Mouse (Mus musculus): Measurements from ENCODE around the gene Ankzf1. TPM values are rescaled to one million over a fixed set of nuclear protein-coding genes. Genes with fewer than 3 reads are reported as not detected.

The Ankzf1 gene
- 8.6 TPM for polyA plus RNA-seq (2014; fragmentation: Illumina TruSeq; extraction: RNeasy Lipid Tissue Mini Kit (QIAGEN cat#74804))

DNA sequence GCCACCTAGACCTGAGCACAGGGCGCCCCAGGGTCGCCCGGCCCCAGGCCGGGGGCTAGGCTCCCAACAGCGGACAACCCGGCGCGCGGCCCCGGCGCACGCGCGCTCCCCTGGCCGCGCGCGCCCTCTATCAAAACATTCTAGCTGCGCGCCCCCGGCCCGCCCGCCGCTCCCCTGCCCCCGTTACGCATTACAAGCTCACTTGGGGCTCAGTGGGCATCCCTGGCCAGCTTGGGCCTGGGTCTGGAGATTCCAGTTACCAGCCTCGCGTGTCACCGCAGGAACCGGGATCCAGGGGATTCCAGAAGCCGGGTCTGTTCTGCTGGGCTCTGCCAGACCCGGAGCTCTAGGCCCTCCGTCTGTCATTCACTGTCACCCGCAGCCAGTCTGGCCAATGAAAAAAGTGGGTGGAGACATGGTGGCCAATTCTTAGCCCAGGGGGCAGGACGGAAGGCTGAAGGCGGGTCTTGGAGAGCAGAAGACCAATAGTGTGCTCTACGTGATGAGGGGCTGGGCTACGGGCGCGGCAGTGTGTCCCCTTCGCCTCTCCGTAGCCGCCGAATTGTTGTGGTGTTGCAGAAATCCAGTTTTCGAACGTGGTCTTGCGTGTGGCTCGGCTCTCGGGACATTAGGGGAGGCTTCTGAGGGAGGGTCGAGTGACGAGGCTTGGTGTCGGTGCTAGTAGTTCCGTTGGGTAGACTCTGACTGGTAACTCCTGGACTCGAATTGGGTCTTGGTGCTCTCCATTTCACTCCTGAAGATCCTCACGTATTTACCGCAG is at the start of gene Ankzf1, which contains the start of gene Atg9a:
TSS of gene Ankzf1 (plus strand) at position 530 of the 781 bp plus-strand sequence.
TSS of gene Atg9a (minus strand) at position 575 of the 781 bp plus-strand sequence.

GRCm38 (mm10) chr1:75142301-75143261 is 49.4 kb upstream of the Ankzf1 start, which contains the start of the genes Cnppd1 and Retreg2:
Gene Cnppd1, minus strand, starts transcription at chr1:75142711.
Gene Retreg2, plus strand, starts transcription at chr1:75142778.

DNA sequence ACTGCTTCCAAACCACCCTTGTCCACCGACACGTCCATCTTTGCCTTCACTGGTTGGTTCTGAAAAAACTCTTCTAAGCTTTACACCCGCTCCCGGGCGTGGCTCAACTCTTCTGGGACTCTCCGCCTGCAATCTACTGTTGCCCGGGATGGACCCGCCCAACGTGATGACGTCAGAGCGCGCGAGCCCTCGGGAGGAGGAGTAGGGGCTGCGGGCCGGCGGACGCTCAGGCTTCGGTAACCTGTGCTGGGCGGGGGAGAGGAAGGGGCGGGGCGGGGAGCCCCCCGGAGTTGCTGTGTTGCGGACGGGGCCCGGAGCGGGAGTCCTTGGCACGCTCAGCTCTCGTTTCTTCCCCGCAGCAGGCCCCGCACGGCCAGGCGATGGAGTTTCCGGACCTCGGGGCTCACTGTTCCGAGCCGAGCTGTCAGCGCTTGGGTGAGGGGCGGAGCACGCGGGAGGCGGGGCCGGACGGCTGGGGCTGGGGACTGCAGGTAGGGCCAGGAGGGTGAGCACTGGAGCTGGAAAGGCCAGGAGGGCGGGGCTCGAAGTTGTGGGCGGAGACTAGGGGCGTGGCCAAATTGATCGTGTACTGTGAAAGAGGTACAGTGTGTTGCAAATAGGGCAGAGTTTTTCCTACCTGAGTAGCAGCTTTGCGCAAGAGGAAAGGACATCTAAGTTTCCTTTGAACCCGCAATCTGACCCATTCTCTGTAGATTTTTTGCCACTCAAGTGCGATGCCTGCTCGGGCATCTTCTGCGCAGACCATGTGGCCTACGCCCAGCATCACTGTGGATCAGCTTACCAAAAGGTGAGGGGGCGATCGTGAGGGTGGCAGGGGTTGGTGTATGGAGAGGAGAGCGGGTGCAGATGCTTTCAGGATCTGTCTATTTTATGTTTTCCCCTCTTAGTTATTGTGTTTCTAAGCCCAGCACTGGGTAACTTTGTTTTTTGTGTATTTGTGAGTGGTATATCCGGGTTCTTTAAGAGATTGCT is 23.2 kb upstream of the Ankzf1 start, which contains the start of gene Zfand2b:
TSS of gene Zfand2b (plus strand) at position 175 of the 993 bp plus-strand sequence.

GRCm38 (mm10) chr1:75180105-75180590 is 11.8 kb upstream of the Ankzf1 start, which contains the start of gene Abcb6:
Gene Abcb6, minus strand, starts transcription at chr1:75180392.

DNA sequence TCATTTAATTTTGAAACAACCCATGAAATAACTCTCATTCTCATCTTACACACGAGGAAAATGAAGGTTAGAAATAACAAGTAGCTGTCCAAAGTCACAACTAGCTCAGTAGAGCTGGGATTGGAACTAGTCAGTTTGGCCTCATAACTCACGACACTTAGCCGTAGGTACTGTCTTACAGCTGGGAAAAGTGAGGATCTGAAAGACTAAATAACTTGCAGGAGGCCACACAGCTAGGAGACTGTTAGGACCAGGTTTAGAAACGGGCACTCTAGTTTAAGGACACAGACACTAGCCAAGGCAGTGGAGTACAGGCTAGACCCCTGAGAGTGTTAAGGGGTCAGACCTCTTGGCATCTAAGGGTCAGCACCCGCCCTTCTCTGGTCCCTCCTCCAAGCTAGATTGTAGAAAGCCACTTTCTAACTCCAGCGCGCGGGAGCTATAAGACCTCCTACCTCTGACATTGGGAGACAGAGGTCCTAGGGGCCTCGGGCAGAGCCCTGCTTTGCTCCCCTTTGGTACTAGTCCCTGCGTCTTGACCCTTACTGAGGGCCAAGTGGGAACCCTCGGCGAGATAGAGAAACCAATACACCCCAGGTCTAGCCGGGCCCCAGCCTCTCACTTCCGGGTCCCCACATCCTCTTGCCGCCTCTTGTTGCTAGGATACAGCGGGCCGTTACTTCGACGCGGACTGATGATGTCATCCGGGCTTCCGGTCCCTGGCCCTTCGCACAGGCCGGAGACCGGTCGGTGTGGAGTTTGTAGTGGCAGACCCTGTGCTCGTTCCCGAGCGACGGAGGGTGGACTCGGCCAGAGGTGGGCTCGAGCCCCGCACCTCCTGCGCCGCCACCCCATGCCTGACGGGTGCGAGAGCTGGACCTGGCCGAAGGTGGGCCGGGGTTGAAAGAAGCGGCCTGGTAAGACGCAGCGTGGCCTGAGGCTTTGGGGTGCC is 18.5 kb downstream of the Ankzf1 start, which contains the start of the genes Glb1l and Stk16:
TSS of gene Glb1l (minus strand) at position 678 of the 952 bp plus-strand sequence.
TSS of gene Stk16 (plus strand) at position 703 of the 952 bp plus-strand sequence.

GRCm38 (mm10) chr1:75219531-75219930 is 27.6 kb downstream of the Ankzf1 start, which contains the start of gene Tuba4a:
Gene Tuba4a, minus strand, starts transcription at chr1:75219865.

DNA sequence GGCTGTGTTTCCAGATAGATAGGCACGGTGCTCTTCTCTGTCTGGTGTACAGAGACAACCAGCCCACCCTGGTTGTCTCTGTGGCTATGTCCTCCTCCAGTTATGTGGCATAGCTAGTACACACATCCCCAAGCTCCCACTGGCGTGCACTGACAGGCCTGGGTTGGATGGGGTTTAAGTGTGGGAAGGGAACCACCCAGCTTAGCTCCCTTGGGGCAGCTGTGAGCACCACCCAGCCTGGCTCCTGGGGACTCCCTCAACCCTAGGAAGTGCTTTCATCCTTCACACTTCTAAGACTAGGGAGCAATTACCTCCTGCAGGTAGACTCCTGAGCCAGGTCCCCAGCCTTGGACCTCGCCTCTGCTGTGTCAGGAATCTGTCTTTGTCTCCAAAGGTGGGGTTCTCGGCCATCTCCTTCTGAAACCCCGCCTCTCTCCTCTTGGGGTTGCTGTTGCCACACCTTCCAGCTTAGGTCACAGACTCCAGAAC is 39.8 kb downstream of the Ankzf1 start, which contains the start of gene A630095N17Rik:
TSS of gene A630095N17Rik (minus strand) at position 439 of the 489 bp plus-strand sequence.

DNA sequence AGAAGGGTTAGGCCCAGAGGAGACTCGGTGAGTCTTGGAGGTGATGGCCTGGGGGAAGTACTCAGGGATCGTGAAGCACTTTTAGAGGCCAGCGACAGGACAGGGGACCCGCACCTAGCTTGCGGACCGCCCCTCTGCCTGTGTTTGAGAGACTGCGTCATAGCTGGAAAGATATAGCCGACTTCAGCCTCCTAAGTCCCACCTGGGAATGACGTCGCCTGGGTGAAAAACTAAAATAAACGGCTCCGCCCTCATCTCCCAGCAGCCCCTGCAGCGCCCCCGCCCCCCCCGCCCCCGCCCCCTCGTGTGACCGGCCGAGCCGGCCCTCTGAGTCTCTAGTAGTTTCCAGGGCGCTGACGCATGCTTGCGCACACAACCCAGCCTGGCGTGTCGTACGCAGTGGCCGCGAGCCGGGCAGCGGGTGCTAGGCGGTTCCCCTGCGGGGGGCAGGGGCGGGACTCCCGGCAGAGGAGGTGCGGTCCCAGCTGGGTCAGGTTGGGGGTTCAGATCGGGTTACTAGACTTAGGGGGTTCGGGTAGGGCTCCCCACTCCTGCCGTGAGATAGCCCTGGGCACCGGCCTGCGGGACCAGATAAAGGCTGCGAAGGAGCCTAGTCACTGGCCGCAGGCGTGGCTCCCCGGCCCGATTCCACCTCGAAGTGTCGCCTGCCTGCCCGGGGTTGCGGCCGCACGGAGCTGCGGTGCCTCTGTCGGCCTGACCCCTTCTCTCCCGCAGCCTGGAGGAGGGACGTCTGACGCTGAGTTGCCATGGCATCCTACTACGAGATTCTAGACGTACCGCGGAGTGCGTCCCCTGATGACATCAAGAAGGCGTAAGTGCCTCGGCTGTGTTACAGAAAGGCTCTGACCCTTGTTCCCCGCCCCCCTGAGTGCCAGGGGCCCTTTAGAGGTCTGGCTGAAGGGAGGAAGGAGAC is 44.4 kb downstream of the Ankzf1 start, which contains the start of gene Dnajb2:
TSS of gene Dnajb2 (plus strand) at position 290 of the 934 bp plus-strand sequence.

Other genes with a start within 250 kb of the Ankzf1 start
- 0.88 TPM for gene Ihh, start 240.5 kb upstream of the Ankzf1 start, polyA plus RNA-seq (2014; fragmentation: Illumina TruSeq; extraction: RNeasy Lipid Tissue Mini Kit (QIAGEN cat#74804))
- 0.63 TPM for gene Nhej1, start 67.0 kb upstream of the Ankzf1 start, polyA plus RNA-seq (2014; fragmentation: Illumina TruSeq; extraction: RNeasy Lipid Tissue Mini Kit (QIAGEN cat#74804))
- gene Slc23a3, start 58.3 kb upstream of the Ankzf1 start, polyA plus RNA-seq (2014; fragmentation: Illumina TruSeq; extraction: RNeasy Lipid Tissue Mini Kit (QIAGEN cat#74804)), result 1.2 TPM
- gene Cnppd1, start 49.4 kb upstream of the Ankzf1 start, polyA plus RNA-seq (2014; fragmentation: Illumina TruSeq; extraction: RNeasy Lipid Tissue Mini Kit (QIAGEN cat#74804)), result 9.8 TPM
- gene Retreg2, start 49.4 kb upstream of the Ankzf1 start, polyA plus RNA-seq (2014; fragmentation: Illumina TruSeq; extraction: RNeasy Lipid Tissue Mini Kit (QIAGEN cat#74804)), result 6.4 TPM
- 0.40 TPM for gene Zfand2b, start 23.5 kb upstream of the Ankzf1 start, polyA plus RNA-seq (2014; fragmentation: Illumina TruSeq; extraction: RNeasy Lipid Tissue Mini Kit (QIAGEN cat#74804))
- gene Abcb6, start 11.8 kb upstream of the Ankzf1 start, polyA plus RNA-seq (2014; fragmentation: Illumina TruSeq; extraction: RNeasy Lipid Tissue Mini Kit (QIAGEN cat#74804)), result 3.2 TPM
- 5.4 TPM for gene Atg9a, start within 50 bp of the Ankzf1 start, polyA plus RNA-seq (2014; fragmentation: Illumina TruSeq; extraction: RNeasy Lipid Tissue Mini Kit (QIAGEN cat#74804))
- gene Glb1l, start 18.7 kb downstream of the Ankzf1 start, polyA plus RNA-seq (2014; fragmentation: Illumina TruSeq; extraction: RNeasy Lipid Tissue Mini Kit (QIAGEN cat#74804)), result 14.5 TPM
- gene Stk16, start 18.7 kb downstream of the Ankzf1 start, polyA plus RNA-seq (2014; fragmentation: Illumina TruSeq; extraction: RNeasy Lipid Tissue Mini Kit (QIAGEN cat#74804)), result 8.5 TPM
- 0.74 TPM for gene Tuba4a, start 27.7 kb downstream of the Ankzf1 start, polyA plus RNA-seq (2014; fragmentation: Illumina TruSeq; extraction: RNeasy Lipid Tissue Mini Kit (QIAGEN cat#74804))
- gene A630095N17Rik, start 40.0 kb downstream of the Ankzf1 start, polyA plus RNA-seq (2014; fragmentation: Illumina TruSeq; extraction: RNeasy Lipid Tissue Mini Kit (QIAGEN cat#74804)), result not detected
- gene Dnajb2, start 44.3 kb downstream of the Ankzf1 start, polyA plus RNA-seq (2014; fragmentation: Illumina TruSeq; extraction: RNeasy Lipid Tissue Mini Kit (QIAGEN cat#74804)), result 17.7 TPM
- not detected for gene Ptprn, start 72.4 kb downstream of the Ankzf1 start, polyA plus RNA-seq (2014; fragmentation: Illumina TruSeq; extraction: RNeasy Lipid Tissue Mini Kit (QIAGEN cat#74804))
- gene Resp18, start 86.3 kb downstream of the Ankzf1 start, polyA plus RNA-seq (2014; fragmentation: Illumina TruSeq; extraction: RNeasy Lipid Tissue Mini Kit (QIAGEN cat#74804)), result not detected
- 3.9 TPM for gene Dnpep, start 125.8 kb downstream of the Ankzf1 start, polyA plus RNA-seq (2014; fragmentation: Illumina TruSeq; extraction: RNeasy Lipid Tissue Mini Kit (QIAGEN cat#74804))
- 2.7 TPM for gene Des, start 168.2 kb downstream of the Ankzf1 start, polyA plus RNA-seq (2014; fragmentation: Illumina TruSeq; extraction: RNeasy Lipid Tissue Mini Kit (QIAGEN cat#74804))
- 3.6 TPM for gene Speg, start 183.1 kb downstream of the Ankzf1 start, polyA plus RNA-seq (2014; fragmentation: Illumina TruSeq; extraction: RNeasy Lipid Tissue Mini Kit (QIAGEN cat#74804))
- 5.9 TPM for gene Gmppa, start 243.8 kb downstream of the Ankzf1 start, polyA plus RNA-seq (2014; fragmentation: Illumina TruSeq; extraction: RNeasy Lipid Tissue Mini Kit (QIAGEN cat#74804))